Mouse (Mus musculus): ENCODE measurements at regions not wholly inside any gene's neighbourhood (a gene's known extent, or its start where the extent isn't known, plus 50 kb on each side); places are given as distances from the start of the nearest gene placed in this dataset.
A peak's percentile ranks its signal among the peaks of the same experiment; 100 is the strongest.

DNA sequence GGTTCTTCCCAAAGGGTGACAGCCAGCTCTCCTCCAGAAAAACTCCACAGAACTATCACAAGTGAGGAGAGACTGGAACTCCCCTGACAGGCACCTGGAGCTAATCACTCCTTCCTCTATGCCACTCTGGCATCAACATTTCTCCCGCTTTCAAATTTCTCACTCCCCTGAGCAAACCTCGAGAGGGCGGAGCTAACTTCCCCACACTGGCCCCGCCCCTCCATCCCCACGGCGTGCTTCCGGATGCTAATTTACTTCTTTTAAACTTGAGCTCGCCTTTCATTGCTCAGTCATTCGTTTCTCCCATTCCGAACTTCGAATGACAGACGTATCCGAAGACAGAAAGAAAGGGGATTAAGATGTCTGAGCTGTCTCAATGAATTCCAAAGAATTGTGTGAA is 87.8 kb upstream of the Ado start:
- Histone ChIP-seq H3K27ac (no peak overlapping the region), H3K36me3 (ENCODE audit: insufficient read depth, low read length) (no peaks in the 10 kb centered on the region), H3K9me3 (ENCODE audit: low read length) (no peaks in the 10 kb centered on the region), H3K27me3 (ENCODE audit: insufficient read depth, low read length) (0 out of 2 replicates have a peak, but pooled peaks cover 3% of the 10 kb centered on the region), H3K4me3 (ENCODE audit: low read length) (no peak overlapping the region), H3K4me1 (ENCODE audit: insufficient read depth, low read length) (no peaks in the 10 kb centered on the region), H3K9ac (replicated peaks; ENCODE audit: low read length) (no peak overlapping the region), H3K4me2 (ENCODE audit: low read depth, low read length) (peak overlapping the region; percentile 38)
- no peak for TF ChIP-seq CTCF (IDR thresholded peaks at IDR 0.05; ENCODE audit: low read depth)
- DNase-seq (ENCODE audit: low spot score) (no peak), ATAC-seq (no peak)
- 5% methylated on average over 13 of the region's 13 CpGs for WGBS

DNA sequence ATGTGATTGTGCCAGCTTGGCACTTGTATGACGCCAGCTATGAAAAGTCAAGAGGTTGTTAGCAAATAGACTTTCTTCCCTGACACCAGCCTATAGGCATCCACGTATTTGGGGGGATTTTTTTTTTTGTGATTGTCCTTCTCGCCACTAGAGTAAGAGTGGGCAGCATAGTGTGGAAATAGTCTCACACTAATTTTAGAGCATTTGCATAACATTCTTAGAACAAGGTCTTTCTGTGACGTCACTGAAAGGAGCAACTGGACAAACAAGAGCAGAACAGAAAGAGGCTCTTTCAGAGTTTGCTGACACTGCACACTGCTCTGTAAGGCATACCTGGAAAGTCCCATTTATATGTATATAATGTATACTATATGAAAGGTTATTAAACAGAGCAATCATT is 86.0 kb upstream of the Ado start:
- TF ChIP-seq CTCF (IDR thresholded peaks at IDR 0.05; ENCODE audit: low read depth): no peak
- Histone ChIP-seq H3K4me1 (ENCODE audit: insufficient read depth, low read length) (no peaks in the 10 kb centered on the region), H3K9ac (replicated peaks; ENCODE audit: low read length) (no peak overlapping the region), H3K4me2 (ENCODE audit: low read depth, low read length) (no peak overlapping the region), H3K36me3 (ENCODE audit: insufficient read depth, low read length) (no peaks in the 10 kb centered on the region), H3K4me3 (ENCODE audit: low read length) (no peak overlapping the region), H3K27me3 (ENCODE audit: insufficient read depth, low read length) (0 out of 2 replicates have a peak, but pooled peaks cover 3% of the 10 kb centered on the region), H3K27ac (no peak overlapping the region), H3K9me3 (ENCODE audit: low read length) (no peaks in the 10 kb centered on the region)
- 41% methylated on average over 4 of the region's 4 CpGs for WGBS
- DNase-seq (ENCODE audit: low spot score) (no peak), ATAC-seq (no peak)

DNA sequence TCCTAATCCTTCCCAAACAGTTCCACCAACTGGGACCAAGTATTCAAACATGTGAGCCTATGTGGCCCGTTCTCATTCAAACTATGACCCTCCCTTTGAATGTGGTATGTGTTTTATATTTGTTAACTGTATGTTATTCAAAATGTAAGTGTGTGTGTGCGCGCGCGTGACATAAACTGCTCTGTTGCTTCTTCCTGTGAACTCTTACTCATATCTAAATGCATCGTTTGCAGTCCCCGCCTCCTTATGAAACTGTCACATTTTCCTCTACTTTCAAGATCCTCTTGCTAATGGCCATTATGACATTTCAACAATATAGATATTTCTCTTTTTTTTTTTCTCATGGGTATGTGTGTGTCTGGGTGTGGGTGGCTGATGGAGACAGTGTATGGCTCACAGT is 84.3 kb upstream of the Ado start:
- no peak for TF ChIP-seq CTCF (IDR thresholded peaks at IDR 0.05; ENCODE audit: low read depth)
- H3K27ac ChIP-seq: no peak overlapping the region
- no peak for ATAC-seq
- 0 out of 2 replicates have a peak, but pooled peaks cover 3% of the 10 kb centered on the region for H3K27me3 ChIP-seq (ENCODE audit: insufficient read depth, low read length)
- H3K9ac ChIP-seq (replicated peaks; ENCODE audit: low read length): no peak overlapping the region
- no peak for DNase-seq (ENCODE audit: low spot score)
- H3K9me3 ChIP-seq (ENCODE audit: low read length): no peaks in the 10 kb centered on the region
- H3K4me3 ChIP-seq (ENCODE audit: low read length): no peak overlapping the region
- no peak overlapping the region for H3K4me2 ChIP-seq (ENCODE audit: low read depth, low read length)
- H3K36me3 ChIP-seq (ENCODE audit: insufficient read depth, low read length): no peaks in the 10 kb centered on the region
- 96% methylated on average over 7 of the region's 7 CpGs for WGBS
- H3K4me1 ChIP-seq (ENCODE audit: insufficient read depth, low read length): no peaks in the 10 kb centered on the region

DNA sequence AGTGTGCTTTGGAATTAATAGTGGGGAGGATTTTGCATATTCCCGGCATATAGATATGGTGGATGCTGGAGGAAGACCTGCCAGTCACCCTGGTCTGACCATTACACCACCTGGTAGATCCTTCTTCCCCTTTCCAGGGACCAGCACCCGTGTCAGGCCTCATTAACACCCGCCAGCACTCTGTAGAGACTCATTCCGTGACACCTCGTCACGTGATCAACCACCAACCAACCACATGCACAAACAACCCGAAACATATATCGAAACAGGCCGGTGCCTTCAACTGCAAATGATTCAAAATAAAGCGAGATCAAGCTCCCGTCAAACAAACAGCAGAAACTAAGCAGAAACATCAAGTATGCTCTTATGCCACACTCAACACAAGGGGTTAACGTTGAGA is 74.6 kb upstream of the Ado start:
- Histone ChIP-seq H3K27me3 (ENCODE audit: insufficient read depth, low read length) (no peaks in the 10 kb centered on the region), H3K27ac (no peak overlapping the region), H3K4me3 (ENCODE audit: low read length) (no peak overlapping the region), H3K36me3 (ENCODE audit: insufficient read depth, low read length) (no peaks in the 10 kb centered on the region), H3K4me1 (ENCODE audit: insufficient read depth, low read length) (no peaks in the 10 kb centered on the region), H3K4me2 (ENCODE audit: low read depth, low read length) (no peak overlapping the region), H3K9me3 (ENCODE audit: low read length) (no peaks in the 10 kb centered on the region), H3K9ac (replicated peaks; ENCODE audit: low read length) (no peak overlapping the region)
- no peak for DNase-seq (ENCODE audit: low spot score)
- whole genome bisulfite sequencing: 62% methylated on average over 12 of the region's 12 CpGs
- no peak for ATAC-seq
- no peak for TF ChIP-seq CTCF (IDR thresholded peaks at IDR 0.05; ENCODE audit: low read depth)

DNA sequence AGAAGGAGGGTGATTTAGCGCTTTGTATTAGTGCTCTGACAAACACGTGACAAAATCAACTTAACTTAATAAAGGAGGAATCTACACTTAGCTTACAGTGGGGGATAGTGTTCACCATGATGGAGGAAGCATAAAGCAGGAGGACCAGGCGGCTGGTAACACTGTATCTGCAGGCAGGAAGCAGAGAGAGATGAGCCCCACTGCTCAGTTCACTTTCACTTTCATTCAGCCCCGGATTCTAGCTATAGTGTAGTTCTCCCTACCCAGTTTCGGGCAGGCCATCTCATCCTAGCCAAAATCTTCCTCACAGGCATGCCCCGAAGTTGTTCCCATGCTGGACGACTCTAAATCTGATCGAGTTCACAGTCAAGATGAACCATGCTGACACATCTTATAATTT is 71.3 kb upstream of the Ado start:
- Histone ChIP-seq H3K27me3 (ENCODE audit: insufficient read depth, low read length) (no peaks in the 10 kb centered on the region), H3K4me2 (ENCODE audit: low read depth, low read length) (no peak overlapping the region), H3K9ac (replicated peaks; ENCODE audit: low read length) (no peak overlapping the region), H3K4me1 (ENCODE audit: insufficient read depth, low read length) (no peaks in the 10 kb centered on the region), H3K27ac (no peak overlapping the region), H3K4me3 (ENCODE audit: low read length) (no peak overlapping the region), H3K9me3 (ENCODE audit: low read length) (no peaks in the 10 kb centered on the region), H3K36me3 (ENCODE audit: insufficient read depth, low read length) (no peaks in the 10 kb centered on the region)
- no peak for ATAC-seq
- no peak for DNase-seq (ENCODE audit: low spot score)
- no peak for TF ChIP-seq CTCF (IDR thresholded peaks at IDR 0.05; ENCODE audit: low read depth)
- WGBS: 85% methylated on average over 8 of the region's 8 CpGs

DNA sequence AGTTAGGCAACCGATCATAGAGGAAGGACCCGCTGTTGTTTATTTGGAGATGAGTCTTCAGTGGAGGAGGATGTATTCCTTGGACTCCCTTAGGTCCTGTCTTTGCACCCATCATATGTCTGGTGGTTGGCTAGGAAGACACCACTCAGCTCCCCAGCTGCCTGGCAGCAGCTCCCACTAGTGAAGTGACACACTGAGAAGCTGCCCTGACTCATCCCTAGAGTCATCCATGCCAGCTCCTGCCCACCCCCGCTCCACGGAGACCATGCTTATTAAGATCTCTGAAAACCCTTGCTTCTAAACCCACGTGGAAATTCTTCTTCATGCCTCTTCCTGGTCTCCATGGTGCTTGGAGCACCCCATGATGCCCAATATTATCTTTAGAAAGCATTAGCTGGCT is 69.4 kb upstream of the Ado start:
- Histone ChIP-seq H3K27me3 (ENCODE audit: insufficient read depth, low read length) (no peaks in the 10 kb centered on the region), H3K9ac (replicated peaks; ENCODE audit: low read length) (no peak overlapping the region), H3K4me3 (ENCODE audit: low read length) (no peak overlapping the region), H3K4me1 (ENCODE audit: insufficient read depth, low read length) (no peaks in the 10 kb centered on the region), H3K36me3 (ENCODE audit: insufficient read depth, low read length) (no peaks in the 10 kb centered on the region), H3K4me2 (ENCODE audit: low read depth, low read length) (no peak overlapping the region), H3K27ac (no peak overlapping the region), H3K9me3 (ENCODE audit: low read length) (no peaks in the 10 kb centered on the region)
- WGBS: 80% methylated on average over 5 of the region's 5 CpGs
- ATAC-seq (no peak), DNase-seq (ENCODE audit: low spot score) (no peak)
- TF ChIP-seq CTCF (IDR thresholded peaks at IDR 0.05; ENCODE audit: low read depth): no peak

DNA sequence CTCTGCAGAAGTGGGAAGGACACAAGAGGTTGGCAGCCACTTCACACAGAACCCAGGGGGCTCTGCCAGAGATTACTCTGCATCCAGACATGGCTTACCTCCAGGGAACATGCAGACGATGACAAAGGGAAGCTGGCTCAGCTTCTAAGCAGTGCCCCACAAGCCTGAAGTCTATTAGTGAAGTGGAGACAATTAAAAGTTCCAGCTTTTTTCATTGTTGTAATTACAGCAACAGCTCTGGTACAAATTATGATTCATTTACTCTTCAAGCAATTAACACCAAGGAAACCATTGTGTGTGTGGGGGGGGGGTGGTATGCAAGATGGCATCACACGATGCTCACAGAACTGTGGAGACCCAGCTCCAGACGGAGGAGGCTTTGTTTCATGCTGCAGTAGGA is 66.3 kb upstream of the Ado start:
- 40% methylated on average over 3 of the region's 3 CpGs for WGBS
- Histone ChIP-seq H3K27ac (no peak overlapping the region), H3K36me3 (ENCODE audit: insufficient read depth, low read length) (no peaks in the 10 kb centered on the region), H3K4me1 (ENCODE audit: insufficient read depth, low read length) (no peaks in the 10 kb centered on the region), H3K27me3 (ENCODE audit: insufficient read depth, low read length) (no peaks in the 10 kb centered on the region), H3K4me3 (ENCODE audit: low read length) (no peak overlapping the region), H3K9me3 (ENCODE audit: low read length) (no peaks in the 10 kb centered on the region), H3K9ac (replicated peaks; ENCODE audit: low read length) (no peak overlapping the region), H3K4me2 (ENCODE audit: low read depth, low read length) (no peak overlapping the region)
- ATAC-seq (0 out of 2 replicates have a peak, but pooled peaks have one; percentile 35), DNase-seq (ENCODE audit: low spot score) (peak; percentile 6)
- TF ChIP-seq CTCF (IDR thresholded peaks at IDR 0.05; ENCODE audit: low read depth): no peak
